Mouse (Mus musculus) mature B cell (primary cell): ENCODE measurements around the gene Fads2.

ENCODE experiments used
- in situ Hi-C: fragments of 300-500 bp; cut with MboI; formaldehyde crosslinking; loops from 2 replicates; pipeline ENCODE4 v1.14.3; 2019

The Fads2 gene

GRCm38 (mm10) chr19:10041388-10042148, 60.0 kb downstream of the Fads2 start, which contains the start of gene Fads3:
TSS of gene Fads3 (plus strand) at chr19:10041569.
- in situ Hi-C loops, result no loop called here

DNA sequence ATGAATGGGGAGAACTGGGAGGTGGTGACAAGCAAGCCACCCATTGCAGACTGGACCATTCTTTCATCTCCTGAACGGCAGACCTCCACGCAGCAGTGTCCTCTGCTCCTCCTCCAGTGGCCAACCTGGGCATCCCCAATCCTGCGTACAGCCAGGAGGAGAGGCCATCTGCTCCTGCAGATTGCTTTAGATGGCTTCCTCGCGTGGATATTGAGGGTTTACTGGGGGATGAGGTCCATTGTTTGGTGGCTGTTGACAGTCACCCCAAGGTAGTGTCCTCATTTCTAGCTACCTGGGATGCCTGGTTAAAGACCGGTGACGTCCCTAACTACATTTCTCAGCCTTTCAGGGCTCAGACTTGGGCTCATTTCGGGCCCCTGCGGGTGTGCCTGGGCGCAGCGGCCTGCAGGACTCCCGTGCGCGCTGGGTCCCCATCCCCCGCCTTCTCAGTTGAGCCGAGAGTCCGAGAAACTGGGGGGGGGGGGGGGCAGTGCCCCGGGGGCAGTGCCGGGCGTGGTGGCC, 60.6 kb downstream of the Fads2 start:
- in situ Hi-C loops, result no loop called here

DNA sequence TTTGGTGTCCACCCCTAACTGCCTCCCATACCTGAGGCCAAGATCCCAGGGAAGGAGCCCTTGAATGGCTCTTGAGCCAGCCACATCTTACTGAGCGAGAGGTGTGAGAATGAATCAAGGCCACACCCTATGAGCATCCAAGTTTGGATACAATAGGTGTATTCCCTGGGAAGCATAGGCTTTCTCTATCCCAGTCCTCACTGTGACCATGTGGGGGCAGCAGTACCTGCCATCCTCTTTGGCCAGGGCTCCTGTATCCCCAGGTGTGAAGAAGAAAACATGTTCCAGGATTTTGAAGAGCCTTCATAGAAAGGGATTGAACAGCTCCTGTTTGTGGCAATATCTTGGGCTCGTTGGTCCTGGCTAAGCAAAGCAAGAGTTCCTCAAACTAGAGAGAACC, 61.9 kb downstream of the Fads2 start:
- in situ Hi-C loops, result no loop called here

DNA sequence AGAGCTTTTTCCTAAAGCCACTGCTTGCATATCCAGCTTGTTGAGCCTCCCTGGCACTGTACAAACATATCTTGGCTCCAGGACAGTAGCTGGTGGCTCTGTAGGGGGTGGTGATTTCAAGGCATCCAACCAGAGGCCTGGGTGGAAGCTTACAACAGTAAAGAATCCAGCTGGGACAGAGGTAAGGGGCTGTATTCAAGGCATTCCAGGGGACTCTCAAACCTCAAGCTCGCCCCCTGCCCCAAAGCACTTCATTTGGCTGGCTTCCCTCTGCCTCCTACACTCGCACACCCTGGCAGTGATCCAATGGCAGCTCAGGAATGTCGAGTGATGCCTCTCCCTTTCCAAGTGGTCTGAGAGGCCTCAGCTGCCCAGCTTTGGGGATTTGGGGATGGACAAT, 62.6 kb downstream of the Fads2 start:
- in situ Hi-C loops, result no loop called here

DNA sequence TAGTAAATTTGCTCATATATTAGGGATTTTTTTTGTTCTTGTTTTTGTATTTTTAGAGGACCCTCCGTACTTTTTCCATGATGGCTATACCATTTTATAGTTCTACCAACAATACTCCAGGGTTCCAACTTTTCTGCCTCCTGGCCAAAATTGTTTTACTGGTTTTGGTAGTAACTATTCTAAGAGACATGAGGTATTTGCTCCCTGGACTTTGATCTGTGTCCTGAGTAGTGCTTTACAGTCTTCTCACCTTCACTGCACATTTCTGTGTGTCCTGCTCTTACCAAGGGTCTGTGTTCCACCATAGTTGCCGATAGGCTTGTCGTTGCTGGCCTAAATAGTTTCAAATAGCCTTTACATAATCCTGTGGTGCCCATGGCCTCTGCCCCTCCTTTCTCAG, 63.2 kb downstream of the Fads2 start:
- in situ Hi-C loops, result no loop called here

DNA sequence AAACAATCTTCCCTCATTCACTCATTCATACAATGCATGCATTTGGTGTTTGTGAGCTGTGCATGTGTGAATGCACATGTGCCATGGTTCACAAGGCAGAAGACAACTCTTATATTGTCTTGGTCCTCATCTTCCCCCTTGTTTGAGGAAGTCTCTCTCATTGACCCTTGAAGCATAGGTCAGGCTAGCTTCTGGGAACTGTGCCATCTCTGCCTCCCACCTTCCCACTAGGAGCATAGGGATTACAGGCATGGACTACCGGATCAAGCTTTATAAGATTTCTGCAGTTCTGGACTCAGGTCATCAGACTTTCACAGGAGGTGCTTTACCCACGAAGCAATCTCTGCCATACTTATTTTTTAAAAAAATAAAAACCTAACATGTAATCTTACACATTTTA, 64.0 kb downstream of the Fads2 start:
- in situ Hi-C loops, result no loop called here

- in situ Hi-C loops, result loop anchor here (5.0 kb wide), 1 partner anchor 43 kb away; no protein-coding TSS in a partner anchor
Measured at GRCm38 (mm10) chr19:10034785-10035447, 66.6 kb downstream of the Fads2 start.

GRCm38 (mm10) chr19:10034356-10034755, 67.2 kb downstream of the Fads2 start:
- in situ Hi-C loops, result loop anchor here (5.0 kb wide), 1 partner anchor 42 kb away; no protein-coding TSS in a partner anchor

DNA sequence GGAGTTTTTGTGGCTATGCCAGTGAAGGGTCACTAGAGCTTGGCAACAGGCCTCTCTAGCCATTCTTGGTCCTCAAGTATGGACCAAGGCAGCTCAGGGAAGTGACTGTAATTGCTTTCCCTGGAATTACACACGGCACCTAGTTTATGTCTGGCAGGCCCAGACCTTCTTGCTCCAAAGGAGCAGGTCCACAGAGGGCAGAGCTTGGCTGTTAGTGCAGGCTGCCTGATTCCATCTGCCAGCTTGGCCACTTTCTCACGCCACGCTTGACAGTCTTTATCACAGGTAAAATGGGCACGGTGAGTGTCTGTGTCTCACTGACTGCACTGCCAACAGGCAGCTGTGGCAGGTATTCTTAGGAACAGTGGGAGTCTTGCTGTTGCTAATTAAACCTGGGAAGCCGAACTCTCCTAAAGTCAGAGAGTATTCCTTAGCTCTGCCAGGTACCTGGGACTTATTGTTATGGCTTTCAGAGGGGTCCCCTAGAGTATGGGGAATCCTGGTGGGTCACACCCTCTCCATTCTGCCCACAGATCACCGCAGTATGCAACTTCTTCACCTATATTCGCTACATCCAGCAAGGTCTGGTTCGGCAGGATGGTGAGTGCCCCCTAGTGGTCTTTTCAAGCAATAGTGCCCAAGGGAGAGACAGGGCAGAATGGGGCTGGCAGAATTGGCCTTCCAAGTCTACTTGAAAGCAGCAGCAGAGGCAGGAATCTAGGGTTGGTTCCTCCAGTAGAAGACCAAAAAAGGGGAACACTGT, 68.2 kb downstream of the Fads2 start:
- in situ Hi-C loops, result loop anchor here (5.0 kb wide), 1 partner anchor 41 kb away; no protein-coding TSS in a partner anchor

- in situ Hi-C loops, result loop anchor here (5.0 kb wide), 1 partner anchor 37 kb away; no protein-coding TSS in a partner anchor
Measured at GRCm38 (mm10) chr19:10029746-10030145, 71.8 kb downstream of the Fads2 start.

DNA sequence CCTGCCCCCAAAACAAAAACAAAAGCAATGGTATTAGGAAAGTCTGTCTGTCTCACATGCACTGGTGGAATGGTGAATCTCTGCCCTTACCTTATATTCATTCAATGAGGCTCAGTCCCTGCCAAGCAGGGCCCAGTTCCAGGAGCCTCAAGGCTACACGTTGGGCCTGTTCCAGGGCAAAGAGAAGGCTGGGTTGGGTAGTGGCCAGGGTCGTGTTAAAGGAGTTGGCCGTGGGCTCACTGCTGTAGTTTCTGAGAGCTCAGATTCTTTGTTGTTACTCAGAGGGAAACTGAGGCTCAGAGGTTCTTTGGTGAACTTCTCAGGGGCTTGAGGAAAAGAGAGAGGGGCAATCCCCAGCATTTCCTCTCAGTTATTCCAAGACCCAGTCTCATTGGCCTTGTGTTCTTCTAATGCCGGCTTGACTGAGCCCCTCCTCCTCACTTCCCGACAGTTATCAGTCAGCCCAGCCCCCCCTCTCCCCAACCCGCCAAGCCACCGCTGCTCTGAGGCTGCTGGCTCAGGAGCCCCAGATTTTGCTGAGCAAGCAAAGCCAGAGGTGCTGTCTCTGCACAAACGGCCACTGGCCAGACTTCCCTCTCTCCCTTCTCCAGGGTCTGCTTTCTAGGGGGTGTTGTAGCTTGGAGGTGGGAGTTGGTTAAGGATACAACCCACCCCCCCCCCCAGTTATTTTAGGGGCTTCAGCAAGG, 76.2 kb downstream of the Fads2 start:
- in situ Hi-C loops, result no loop called here

DNA sequence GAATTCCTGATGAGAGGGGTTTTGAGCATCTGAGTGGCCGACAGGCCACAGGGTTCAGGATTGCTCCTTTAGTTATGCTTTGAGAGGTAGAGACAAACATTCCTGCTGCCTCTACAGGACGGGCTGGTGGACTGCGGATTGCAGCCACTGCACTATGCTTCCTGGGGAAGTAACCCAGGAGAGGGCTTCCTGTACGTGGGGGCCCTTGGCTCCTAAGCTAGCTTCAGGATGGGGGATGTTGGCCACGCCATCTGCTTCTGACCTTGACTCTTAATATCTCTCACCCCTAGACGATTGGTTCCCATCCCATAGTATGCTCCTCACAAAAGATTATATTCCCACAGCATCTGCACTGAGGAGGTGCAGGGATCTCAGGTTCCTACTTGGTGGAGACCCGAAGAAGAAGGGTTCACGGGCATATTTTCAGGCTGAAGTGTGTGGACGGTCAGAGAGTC, 78.2 kb downstream of the Fads2 start:
- in situ Hi-C loops, result loop anchor here (25.0 kb wide), 1 partner anchor 164 kb away; the partner anchor contains the start of gene Fads1

DNA sequence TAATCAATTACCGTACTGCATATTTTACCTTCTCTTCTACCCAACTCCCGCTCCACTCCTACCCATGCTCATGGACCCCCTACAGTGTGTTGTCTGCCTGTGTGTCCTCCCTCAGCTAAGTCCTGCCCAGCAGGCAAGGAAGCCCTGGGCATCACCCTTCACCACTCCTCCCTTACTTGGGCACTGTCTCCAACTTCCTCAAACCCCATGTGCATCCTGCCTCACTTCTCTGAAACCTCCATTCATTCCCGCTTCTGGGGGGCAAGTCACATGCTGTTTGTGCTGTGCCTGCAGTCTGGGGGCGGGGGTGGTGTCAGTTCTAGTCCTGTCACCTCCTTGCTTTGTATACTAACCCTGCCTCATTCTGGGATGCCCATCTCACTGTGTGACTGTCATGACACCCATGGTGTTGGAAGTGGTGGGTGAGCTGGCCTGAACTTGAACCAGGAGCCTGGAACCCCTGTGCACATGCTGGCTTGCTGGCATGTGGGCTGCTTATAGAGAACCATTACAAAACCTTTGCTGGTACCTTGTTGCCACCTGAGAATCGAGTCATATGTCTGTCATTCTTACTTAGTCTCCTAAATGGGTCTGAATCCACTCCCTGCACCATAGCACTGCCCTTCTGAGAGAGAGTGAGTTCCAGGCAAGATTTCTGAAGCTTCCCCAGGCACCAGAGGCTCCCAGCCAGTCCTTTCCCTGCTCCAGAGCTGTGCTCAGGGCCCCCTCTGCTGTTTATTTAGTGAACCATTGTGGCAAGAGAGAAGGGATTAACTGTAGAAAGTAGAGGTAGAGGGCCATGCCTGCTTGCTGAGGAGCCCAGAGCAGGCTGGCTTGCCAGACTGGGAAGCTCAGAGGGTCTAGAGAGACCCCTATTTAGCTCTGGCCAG, 78.9 kb downstream of the Fads2 start:
- in situ Hi-C loops, result loop anchor here (25.0 kb wide), 1 partner anchor 165 kb away; the partner anchor contains the start of gene Fads1

- in situ Hi-C loops, result loop anchor here (25.0 kb wide), 1 partner anchor 165 kb away; the partner anchor contains the start of gene Fads1
Measured at GRCm38 (mm10) chr19:10021981-10022380, 79.6 kb downstream of the Fads2 start.

DNA sequence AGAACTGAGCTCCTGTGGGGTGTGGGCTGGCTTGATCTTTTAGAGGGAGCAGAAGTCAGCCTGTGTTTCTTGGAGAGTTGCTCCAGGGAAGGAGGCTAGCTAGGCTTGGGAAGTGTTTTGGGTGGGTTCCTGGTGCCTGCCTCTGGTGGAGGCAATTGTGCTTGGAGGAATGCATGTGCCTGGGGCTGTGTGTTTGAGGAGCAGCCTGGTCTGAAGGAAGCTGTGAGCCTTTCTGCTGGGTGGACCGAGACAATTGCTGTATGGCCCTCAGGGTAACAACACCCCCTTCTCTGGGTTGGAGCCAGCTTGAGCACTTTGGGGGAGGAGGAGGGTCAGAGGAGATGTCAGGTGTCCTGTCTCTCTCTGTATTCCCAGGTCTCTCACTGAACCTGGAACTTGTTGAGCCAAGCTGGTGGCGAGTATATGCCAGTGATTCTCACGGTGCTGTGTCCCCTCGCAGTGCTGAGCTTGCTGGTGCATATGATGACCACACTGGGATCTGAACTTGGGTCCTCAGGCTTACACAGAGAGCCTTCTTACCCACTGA, 82.3 kb downstream of the Fads2 start:
- in situ Hi-C loops, result loop anchor here (25.0 kb wide), 1 partner anchor 168 kb away; the partner anchor contains the start of gene Fads1

DNA sequence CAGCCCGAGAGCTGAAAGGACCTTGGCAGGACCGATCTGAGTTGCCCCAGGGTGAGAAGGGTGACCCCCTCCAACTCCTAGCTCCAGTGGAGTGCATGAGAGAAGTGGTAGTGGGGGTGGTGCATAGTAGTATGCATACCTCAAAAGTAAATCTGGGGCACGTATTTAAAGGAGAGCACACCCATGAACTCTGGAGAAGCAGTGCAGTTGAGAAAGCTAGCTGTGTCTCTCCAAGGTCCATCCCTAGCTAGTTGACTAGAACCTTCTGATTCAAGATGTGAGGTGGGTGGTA, 83.1 kb downstream of the Fads2 start:
- in situ Hi-C loops, result loop anchor here (25.0 kb wide), 1 partner anchor 169 kb away; the partner anchor contains the start of gene Fads1

DNA sequence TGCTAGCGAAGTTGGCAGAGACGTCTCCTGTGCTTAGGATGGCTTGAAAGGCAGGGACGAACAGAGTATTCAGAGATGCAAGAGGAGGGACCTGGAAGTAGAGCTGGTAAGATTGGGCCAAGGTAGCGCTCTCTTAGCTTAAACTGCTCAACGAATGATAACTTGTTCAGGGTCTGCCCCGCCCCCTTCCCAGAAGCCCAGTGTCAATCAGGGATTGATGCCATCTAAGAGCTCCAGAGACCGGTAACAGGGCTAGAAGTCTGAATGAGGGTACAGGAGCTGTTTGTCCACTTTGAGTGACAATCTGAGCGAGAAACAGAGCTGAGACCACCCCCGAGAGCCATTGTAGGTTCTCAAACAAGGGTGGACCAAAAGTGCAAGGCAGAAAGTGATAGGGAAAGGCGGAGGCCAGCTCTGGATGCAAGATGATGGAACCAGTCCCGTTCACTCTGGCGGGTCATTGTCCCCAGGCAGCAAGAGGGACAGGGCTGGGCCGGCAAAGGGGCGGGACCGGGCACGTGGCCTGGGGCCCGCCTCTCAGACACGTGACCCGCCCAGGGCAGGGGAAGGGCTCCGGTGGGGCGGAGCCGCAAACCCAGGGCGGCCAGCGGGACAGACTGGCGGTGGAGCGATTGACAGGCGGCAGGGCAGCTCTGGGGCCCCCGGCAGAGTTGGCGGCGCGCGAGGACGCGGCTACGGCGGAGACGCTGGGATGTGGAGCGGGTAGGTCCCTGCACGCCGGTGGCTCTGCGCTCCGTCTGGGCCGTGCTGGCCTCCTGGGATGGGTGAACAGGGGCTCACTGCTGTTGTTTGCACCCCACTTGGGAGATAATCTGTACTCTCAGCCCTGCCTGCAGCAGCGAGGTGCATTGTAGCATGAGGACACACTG, 83.7 kb downstream of the Fads2 start:
- in situ Hi-C loops, result loop anchor here (25.0 kb wide), 1 partner anchor 169 kb away; the partner anchor contains the start of gene Fads1

DNA sequence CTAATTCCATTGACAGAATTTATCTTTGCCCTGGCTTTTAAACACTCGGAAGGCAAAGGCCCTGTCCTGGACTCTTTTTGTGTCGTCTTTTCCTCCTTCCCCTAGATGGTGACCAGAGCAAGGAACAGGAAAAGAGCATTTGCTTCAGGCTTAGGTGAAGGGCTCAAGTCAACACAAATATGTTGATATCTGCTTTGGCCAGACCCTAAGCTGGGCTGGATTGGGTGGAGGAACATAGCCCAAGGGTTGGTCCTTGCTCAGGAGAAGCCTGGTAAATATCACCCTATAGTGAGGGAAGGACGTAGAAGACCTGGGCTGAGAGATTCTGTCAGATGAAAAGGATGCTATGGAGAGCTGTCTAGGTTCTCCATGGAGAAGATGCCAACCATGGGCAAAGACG, 85.4 kb downstream of the Fads2 start:
- in situ Hi-C loops, result loop anchor here (25.0 kb wide), 1 partner anchor 171 kb away; the partner anchor contains the start of gene Fads1

- in situ Hi-C loops, result loop anchor here (25.0 kb wide), 1 partner anchor 172 kb away; the partner anchor contains the start of gene Fads1
Measured at GRCm38 (mm10) chr19:10015442-10015841, 86.1 kb downstream of the Fads2 start.
